Mouse (Mus musculus) neural tube, embryonic 12.5 days (tissue): ENCODE results near the gene Acyp2. TPM values are rescaled to one million over a fixed set of nuclear protein-coding genes. Genes with fewer than 3 reads are reported as not detected.

Source experiments
- ATAC-seq: fragments of 200-750 bp; cut with Nextera tagmentation; 2 replicates; pipeline ENCODE4 v1.8.0; 2017; ENCODE audit warnings: low read depth, mild to moderate bottlenecking, moderate TSS enrichment, moderate library complexity; ENCODE audit not compliant: low FRiP score
- H3K27ac ChIP-seq: fragments of 300-500 bp; sonication (generic); 2 replicates; pipeline ENCODE4 v1.5.1; 2016
- H3K27me3 ChIP-seq: fragments of 300-500 bp; sonication (generic); replicated peaks from 2 replicates; pipeline ENCODE4 v1.6.1; 2016; ENCODE audit warnings: mild to moderate bottlenecking
- H3K36me3 ChIP-seq: fragments of 300-500 bp; sonication (generic); 2 replicates; pipeline ENCODE4 v1.6.1; 2016; ENCODE audit warnings: mild to moderate bottlenecking
- H3K4me1 ChIP-seq: fragments of 300-500 bp; sonication (generic); 2 replicates; pipeline ENCODE4 v1.6.1; 2016
- H3K4me2 ChIP-seq: fragments of 300-500 bp; sonication (generic); replicated peaks from 2 replicates; pipeline ENCODE4 v1.6.1; 2016; ENCODE audit warnings: mild to moderate bottlenecking
- H3K4me3 ChIP-seq: fragments of 300-500 bp; sonication (generic); 2 replicates; pipeline ENCODE4 v1.5.1; 2016
- H3K9ac ChIP-seq: fragments of 300-500 bp; sonication (generic); 2 replicates; pipeline ENCODE4 v1.6.1; 2016; ENCODE audit warnings: mild to moderate bottlenecking
- H3K9me3 ChIP-seq: fragments of 300-500 bp; sonication (generic); 2 replicates; pipeline ENCODE4 v1.6.1; 2016; ENCODE audit warnings: mild to moderate bottlenecking
- WGBS: fragments of 180-500 bp; shearing (Covaris S2); methylation state at CpG from one replicate; pipeline ENCODE4 v1.1.7; 2016; 5-methylcytosine and 5-hydroxymethylcytosine counted together
- polyA plus RNA-seq: library from polyadenylated mRNA; unstranded; fragments of >200 nt; fragmentation: Nextera tagmentation; extraction: Ambion mirVana; gene quantifications from 2 replicates; pipeline ENCODE4 v1.2.1, GENCODE M21; 2016

Acyp2 gene
- polyA plus RNA-seq, 1 experiment from 2014 or later: 25.7 TPM

DNA sequence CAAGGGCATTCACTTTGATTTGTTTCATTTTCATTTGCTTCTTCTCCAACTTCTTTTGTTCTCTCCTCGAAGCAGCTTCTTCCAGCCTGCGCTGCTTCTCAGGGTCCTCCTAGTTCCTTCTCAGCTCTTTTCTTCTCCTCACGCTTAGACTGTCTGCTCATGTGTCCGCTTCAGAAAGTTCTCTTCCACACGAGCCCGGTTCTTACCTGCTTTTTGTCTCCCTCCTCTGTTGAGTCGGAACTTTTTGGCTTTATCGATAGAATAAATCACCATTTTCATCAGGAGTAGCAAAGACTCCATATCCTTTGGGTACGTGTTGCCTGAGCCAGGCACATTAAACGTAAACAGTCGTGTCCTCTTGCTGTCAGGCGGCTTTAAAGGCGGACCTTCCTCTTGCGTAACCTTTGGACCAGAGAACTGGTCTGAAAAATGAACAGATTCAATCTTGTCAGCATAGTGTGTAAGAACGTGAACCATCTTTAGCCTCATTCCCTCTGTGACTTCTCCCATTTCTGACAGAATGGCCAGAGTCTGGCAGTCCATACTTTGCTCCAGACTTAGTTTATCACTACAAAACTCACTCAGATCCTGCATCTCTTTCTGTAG lies 76.5 kb downstream of the Acyp2 start:
- H3K4me1 ChIP-seq: no peaks in the 10 kb centered on the region
- H3K36me3 ChIP-seq: no peaks in the 10 kb centered on the region
- H3K9me3 ChIP-seq: no peaks in the 10 kb centered on the region
- WGBS: 91% methylated on average over 15 of the region's 15 CpGs
- H3K27me3 ChIP-seq: no peaks in the 10 kb centered on the region
- H3K9ac ChIP-seq: no peak overlapping the region
- H3K4me3 ChIP-seq: no peak overlapping the region
- no peak overlapping the region for H3K27ac ChIP-seq
- no peak overlapping the region for H3K4me2 ChIP-seq
- no peak for ATAC-seq

DNA sequence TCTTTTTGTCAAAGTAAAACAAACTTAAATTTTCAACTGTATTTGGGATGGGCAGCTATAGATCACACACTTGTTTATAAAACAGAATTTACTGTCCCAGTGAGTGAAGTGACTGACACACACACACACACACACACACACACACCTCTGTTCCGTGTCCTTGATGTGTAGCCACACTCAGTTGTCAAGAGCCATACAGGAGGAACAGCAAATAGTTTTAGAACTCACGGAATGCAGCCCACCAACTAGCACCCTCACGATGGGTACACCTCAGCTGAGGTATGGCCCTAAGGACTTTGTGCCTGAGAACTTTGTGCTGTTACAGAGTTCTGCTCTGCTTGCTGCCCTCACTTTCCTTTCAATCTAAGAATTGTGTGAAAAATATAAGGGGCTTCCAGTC lies 78.8 kb downstream of the Acyp2 start:
- Histone ChIP-seq H3K27me3 (no peaks in the 10 kb centered on the region), H3K4me3 (no peak overlapping the region), H3K9ac (no peak overlapping the region), H3K4me1 (no peaks in the 10 kb centered on the region), H3K27ac (no peak overlapping the region), H3K9me3 (no peaks in the 10 kb centered on the region), H3K36me3 (no peaks in the 10 kb centered on the region), H3K4me2 (no peak overlapping the region)
- 89% methylated on average over 3 of the region's 3 CpGs for WGBS
- no peak for ATAC-seq

DNA sequence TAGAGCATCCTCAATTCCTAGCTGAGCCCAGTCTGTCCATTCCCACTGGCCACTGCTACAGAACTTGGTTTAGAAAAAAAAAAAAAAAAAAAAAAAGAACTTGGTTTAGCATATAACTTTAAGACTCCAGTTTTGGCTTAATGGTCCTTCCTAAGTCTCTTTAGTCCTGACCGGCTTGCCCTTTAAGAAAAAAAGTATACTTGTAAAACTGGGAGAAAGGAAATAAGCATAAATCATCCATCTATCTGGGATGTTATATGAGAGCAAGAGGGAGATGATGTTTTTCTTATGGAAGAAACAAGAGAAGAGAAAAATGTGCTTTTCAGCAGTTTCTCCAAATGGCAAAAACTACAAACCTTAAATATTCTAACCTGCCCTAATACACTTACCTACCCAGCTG lies 89.2 kb downstream of the Acyp2 start:
- Histone ChIP-seq H3K27me3 (no peaks in the 10 kb centered on the region), H3K27ac (no peak overlapping the region), H3K4me2 (no peak overlapping the region), H3K9me3 (no peaks in the 10 kb centered on the region), H3K4me1 (no peaks in the 10 kb centered on the region), H3K4me3 (no peak overlapping the region), H3K9ac (no peak overlapping the region), H3K36me3 (no peaks in the 10 kb centered on the region)
- WGBS: 90% methylated on average over 1 of the region's 1 CpGs
- no peak for ATAC-seq

DNA sequence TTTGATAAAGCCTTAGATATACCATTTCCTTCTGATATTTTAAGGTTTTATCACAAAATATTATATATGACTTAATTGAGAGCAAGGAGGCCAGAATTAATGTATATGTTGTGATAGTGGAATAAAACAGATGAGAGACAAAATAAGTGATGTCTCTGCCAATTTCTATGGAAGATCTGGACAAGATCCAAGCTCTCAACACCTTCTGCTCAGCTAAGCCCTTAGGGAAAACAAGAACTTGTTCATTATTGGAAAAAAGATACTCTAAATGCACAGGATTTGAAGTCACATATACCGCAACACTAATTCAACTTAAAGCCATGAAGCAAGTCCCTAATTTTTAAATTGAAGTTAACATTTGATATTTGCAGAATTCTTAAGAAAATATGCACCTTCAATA lies 96.0 kb downstream of the Acyp2 start:
- WGBS: 97% methylated on average over 1 of the region's 1 CpGs
- Histone ChIP-seq H3K27ac (no peak overlapping the region), H3K27me3 (no peaks in the 10 kb centered on the region), H3K4me1 (no peaks in the 10 kb centered on the region), H3K9me3 (no peaks in the 10 kb centered on the region), H3K4me3 (no peak overlapping the region), H3K4me2 (no peak overlapping the region), H3K36me3 (no peaks in the 10 kb centered on the region), H3K9ac (no peak overlapping the region)
- ATAC-seq: no peak

DNA sequence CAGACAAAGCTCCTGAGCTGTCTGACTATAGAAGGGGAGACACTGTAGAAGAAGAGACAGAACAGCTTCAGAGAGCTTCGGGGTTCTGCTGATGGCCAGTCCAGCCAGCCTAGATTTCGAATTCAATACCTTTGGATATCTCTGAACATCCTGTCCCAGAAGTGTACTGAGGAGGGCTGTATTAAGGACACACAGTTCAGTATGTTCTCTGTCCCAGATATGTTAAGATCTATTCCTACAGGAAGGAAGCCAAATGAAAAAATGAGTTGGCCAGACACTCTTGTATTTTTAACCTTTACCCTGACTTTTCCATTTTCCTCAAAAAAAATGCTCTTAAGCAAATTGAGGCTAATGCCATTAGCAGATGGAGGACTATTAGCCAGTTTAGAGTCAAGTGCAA lies 132.3 kb downstream of the Acyp2 start:
- Histone ChIP-seq H3K27ac (no peak overlapping the region), H3K9me3 (no peaks in the 10 kb centered on the region), H3K9ac (no peak overlapping the region), H3K36me3 (no peaks in the 10 kb centered on the region), H3K4me2 (no peak overlapping the region), H3K4me3 (no peak overlapping the region), H3K27me3 (no peaks in the 10 kb centered on the region), H3K4me1 (no peaks in the 10 kb centered on the region)
- 85% methylated on average over 2 of the region's 2 CpGs for WGBS
- ATAC-seq: no peak

DNA sequence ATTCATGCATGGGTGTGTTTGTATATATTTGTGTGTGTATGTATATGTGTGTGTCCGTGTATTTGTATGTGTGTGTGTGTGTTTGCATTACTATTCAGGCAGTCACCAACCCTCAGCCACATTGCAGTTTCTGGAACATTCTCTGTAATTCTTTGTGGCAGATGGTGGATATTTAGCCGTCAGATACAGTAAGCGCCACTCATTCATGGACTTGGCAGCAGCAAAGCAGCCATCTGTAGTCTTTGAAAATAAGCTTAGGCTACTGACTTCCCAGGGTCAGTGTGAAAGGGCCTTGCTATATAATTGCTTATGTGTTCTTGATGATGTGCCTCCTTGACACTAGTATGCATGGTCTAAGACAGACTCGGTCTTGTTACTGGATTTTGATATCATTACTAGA lies 141.2 kb downstream of the Acyp2 start:
- Histone ChIP-seq H3K9me3 (no peaks in the 10 kb centered on the region), H3K9ac (no peak overlapping the region), H3K4me3 (no peak overlapping the region), H3K4me1 (no peaks in the 10 kb centered on the region), H3K4me2 (no peak overlapping the region), H3K27ac (no peak overlapping the region), H3K36me3 (no peaks in the 10 kb centered on the region), H3K27me3 (no peaks in the 10 kb centered on the region)
- 89% methylated on average over 4 of the region's 4 CpGs for WGBS
- no peak for ATAC-seq

DNA sequence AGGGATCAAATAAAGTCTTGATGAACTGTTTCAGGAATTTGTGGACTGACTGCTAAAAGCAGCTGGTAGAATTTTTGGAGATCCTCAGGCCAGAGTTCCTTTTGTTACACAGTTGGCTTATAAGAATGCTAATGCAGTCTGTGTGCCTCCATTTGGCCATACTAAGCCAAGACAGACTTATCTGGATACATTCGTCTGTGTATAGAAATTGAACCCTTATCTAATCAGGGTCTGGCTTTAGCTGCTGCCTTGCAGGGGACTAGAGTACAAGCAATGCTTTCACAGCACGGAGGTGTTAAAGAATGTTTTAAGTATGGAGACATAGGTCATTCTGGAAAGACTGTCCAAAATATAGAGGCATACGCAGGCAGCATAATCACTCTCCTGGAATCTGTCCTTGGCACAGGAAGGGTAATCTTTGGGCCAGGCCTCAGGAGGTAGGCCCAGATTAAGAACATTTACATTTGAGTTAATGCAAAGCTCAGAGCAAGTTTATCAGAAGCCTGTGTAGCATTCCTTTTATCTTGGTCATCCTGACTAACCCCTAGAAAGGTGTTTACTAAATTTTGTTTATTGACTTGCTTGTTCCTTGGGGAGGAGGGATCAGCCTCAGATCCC lies 150.5 kb downstream of the Acyp2 start:
- Histone ChIP-seq H3K4me2 (no peak overlapping the region), H3K4me3 (no peak overlapping the region), H3K27ac (no peak overlapping the region), H3K4me1 (no peaks in the 10 kb centered on the region), H3K27me3 (no peaks in the 10 kb centered on the region), H3K9me3 (no peaks in the 10 kb centered on the region), H3K9ac (no peak overlapping the region), H3K36me3 (no peaks in the 10 kb centered on the region)
- WGBS: 84% methylated on average over 3 of the region's 3 CpGs
- no peak for ATAC-seq

DNA sequence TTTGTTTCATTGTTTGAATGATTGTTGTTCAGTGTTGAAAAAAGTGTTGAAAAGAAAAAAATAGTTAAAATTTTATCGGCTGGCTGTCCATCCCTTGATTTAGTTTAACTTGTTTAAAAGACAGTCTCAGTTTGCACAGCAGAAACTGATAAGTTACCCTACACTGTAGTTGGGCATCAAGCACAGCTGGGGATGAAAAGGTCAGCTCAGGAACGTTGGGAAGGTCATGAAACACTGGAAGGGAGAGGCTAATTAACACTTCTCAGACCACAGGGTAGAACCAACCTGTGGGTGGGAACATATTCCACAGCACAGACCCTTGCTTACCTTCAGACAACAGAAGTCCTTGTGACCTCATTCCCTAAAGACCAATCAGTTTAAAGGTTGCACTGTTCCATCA lies 152.2 kb downstream of the Acyp2 start:
- ATAC-seq: no peak
- WGBS: 67% methylated on average over 2 of the region's 2 CpGs
- H3K36me3 ChIP-seq: no peaks in the 10 kb centered on the region
- no peak overlapping the region for H3K27ac ChIP-seq
- H3K4me2 ChIP-seq: no peak overlapping the region
- no peaks in the 10 kb centered on the region for H3K27me3 ChIP-seq
- H3K9me3 ChIP-seq: no peaks in the 10 kb centered on the region
- H3K4me3 ChIP-seq: no peak overlapping the region
- no peaks in the 10 kb centered on the region for H3K4me1 ChIP-seq
- H3K9ac ChIP-seq: no peak overlapping the region

DNA sequence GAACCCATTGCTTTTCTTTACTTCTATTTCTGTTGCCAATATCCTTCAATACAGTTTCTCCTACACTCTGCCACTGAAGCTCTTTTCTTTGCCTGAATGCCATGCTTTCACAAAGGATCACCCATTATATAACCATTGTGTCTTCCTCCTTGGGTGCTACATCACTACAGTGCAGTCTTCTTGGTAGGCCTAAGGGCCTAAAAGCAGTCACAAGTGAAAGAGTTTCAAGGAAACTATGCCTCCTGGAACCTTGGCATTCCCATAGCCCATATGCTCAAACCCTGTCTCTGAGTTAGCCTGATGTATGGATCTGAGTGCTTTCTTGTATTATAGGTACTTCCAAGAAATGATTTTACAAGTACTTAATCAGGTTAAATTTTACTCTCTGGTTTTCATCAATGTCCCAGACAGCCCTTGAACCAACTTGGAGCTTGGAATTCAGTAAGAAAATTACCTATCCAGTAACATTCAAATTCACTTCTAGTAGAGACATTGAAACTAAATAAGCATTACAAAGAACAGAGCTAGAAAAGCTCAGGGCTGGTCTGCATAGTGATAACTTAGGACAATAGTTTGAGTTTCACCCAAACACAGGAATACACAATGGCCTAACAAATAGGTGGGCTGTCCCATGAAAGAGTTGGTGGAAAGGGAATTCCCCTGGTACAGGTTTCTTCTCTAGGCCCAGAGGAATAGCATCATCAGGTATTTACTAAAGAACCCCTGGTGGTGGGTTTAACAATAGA lies 157.7 kb downstream of the Acyp2 start:
- Histone ChIP-seq H3K27me3 (no peaks in the 10 kb centered on the region), H3K27ac (no peak overlapping the region), H3K4me2 (no peak overlapping the region), H3K9ac (no peak overlapping the region), H3K4me1 (no peaks in the 10 kb centered on the region), H3K9me3 (no peaks in the 10 kb centered on the region), H3K36me3 (no peaks in the 10 kb centered on the region), H3K4me3 (no peak overlapping the region)
- ATAC-seq: no peak

DNA sequence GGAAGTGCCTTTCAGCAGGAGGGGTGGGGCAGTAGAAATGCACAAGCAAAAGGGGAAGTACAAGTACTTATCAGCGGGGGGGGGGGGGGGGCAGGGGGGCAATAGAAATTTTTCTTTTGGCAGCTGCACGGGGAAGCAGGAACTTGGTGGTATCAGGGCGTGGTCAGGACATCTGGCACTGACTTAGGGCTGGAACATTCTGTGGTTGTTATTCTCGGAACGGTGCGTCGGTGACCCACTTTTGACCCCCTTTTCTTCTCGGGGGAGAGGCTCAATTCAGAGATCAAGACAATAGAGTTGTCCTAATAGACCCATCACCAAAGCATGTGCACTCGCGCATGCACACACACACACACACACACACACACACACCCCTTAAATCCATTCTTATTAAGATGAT lies 161.2 kb downstream of the Acyp2 start:
- Histone ChIP-seq H3K9me3 (no peaks in the 10 kb centered on the region), H3K27me3 (no peaks in the 10 kb centered on the region), H3K9ac (no peak overlapping the region), H3K27ac (no peak overlapping the region), H3K4me1 (no peaks in the 10 kb centered on the region), H3K4me2 (no peak overlapping the region), H3K36me3 (no peaks in the 10 kb centered on the region), H3K4me3 (no peak overlapping the region)
- no peak for ATAC-seq
- WGBS: 73% methylated on average over 10 of the region's 10 CpGs

DNA sequence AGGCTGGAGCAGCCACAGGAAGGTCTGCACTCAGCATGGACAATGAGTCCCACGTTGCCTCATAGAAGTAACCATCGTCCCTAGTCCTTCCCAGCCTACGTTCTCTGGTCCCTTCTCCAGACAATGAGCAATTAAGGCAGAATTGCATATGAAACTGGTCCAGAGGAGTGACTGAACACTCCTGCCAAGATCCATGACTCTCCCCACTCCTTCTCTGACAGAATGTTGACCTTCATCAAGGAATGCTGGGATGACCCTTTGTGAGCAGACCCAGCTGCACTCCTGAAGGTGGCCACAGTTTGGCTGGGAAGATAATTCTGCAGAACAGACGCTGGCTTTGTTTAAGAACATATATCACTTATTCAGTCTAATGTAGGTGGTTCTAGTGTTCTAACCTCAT lies 166.1 kb downstream of the Acyp2 start:
- Histone ChIP-seq H3K9ac (no peak overlapping the region), H3K27me3 (no peaks in the 10 kb centered on the region), H3K36me3 (no peaks in the 10 kb centered on the region), H3K4me2 (no peak overlapping the region), H3K27ac (no peak overlapping the region), H3K4me3 (no peak overlapping the region), H3K4me1 (no peaks in the 10 kb centered on the region), H3K9me3 (no peaks in the 10 kb centered on the region)
- WGBS: 89% methylated on average over 4 of the region's 4 CpGs
- ATAC-seq: no peak

DNA sequence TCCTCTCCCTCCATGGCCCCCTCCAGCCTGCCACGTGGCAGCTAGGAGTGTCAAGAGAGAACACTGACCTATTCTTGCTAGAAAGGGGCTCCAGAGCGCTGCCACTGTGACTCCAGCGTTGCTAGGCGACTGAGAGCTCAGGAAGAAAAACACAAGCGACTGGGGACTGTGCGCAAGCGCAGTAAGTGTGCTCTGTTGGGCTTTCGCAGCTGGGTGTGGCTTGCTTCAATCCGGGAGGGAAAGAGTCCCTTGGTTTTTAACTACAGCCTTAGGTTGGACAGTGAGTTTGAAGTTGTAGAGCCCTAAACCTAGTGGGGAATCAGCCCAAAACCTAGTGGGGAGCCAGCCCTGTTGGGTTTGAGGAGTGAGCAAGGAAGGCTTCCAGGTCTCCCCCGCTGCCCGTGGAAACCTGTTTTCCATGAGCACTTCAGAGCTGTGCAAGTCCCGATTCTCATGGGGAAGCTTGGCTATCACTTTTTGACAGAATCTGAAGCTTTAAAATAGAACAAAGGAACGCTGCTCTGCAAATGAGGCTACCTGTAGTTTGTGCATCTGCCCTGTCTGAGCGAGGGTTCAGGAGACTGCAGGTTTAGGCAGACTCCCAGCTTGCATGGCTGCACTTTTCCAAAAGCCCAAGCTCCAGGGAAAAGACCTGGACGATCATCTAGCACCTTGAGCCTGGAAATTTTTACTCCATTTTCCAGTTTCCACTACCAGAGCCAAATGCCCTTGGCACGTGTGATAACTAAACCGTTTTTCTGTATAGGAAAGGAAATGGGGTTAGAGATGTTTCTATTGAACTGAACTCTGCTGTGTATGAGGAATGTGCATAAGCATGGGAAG lies 177.4 kb downstream of the Acyp2 start, which contains the start of gene 4930505A04Rik:
Gene 4930505A04Rik (minus strand): TSS at position 77 of the 843 bp plus-strand sequence.
- Histone ChIP-seq H3K27me3 (no peaks in the 10 kb centered on the region), H3K4me3 (peak within 1 kb of the TSS; percentile 42), H3K4me2 (peak within 1 kb of the TSS; percentile 74), H3K36me3 (no peaks in the 10 kb centered on the region), H3K9ac (peak within 1 kb of the TSS; percentile 51; the same call in 1 of the 2 replicates), H3K4me1 (0 out of 2 replicates have a peak, but pooled peaks cover 7% of the 10 kb centered on the region), H3K9me3 (no peaks in the 10 kb centered on the region), H3K27ac (no peak within 1 kb of the TSS)
- WGBS: 10% methylated on average over 17 of the region's 17 CpGs
- peak; percentile 99 for ATAC-seq
